In the genomic region with DNA sequence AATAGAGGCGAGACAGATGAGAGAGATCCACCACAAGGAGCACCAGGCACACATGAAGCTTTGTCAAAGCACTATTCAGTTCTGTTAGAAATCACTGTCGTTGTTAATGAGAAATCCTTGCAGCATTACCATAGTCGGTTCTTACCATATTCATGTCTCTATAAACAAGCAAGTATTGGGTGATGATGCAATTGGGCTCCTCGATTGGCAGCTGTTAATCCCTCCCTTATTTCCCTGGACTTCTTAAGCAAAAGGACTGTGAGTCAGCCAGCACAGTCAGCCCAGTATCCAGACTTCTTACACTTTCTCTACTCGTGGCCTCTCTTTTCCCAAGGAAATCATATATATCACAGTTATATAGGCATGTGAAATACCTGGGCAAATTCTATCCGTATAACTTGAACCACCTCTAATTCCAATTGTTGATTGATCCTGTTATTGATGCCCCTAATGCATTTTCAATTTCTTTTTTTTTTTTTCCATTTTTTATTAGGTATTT, we compare ENCODE assay signal across 25 mouse cellular contexts.
"Had no signal": no experiment of that assay in that cellular context is flagged by ENCODE, and none has a peak within 500 bp of the region (broad histone marks: within the 10 kb centered on the region; RNA-seq: fewer than 3 reads in every experiment).

No protein-coding gene starts in this region.

- H3K4me1 ChIP-seq: heart, embryonic 10.5 days; heart, embryonic 12.5 days; hindbrain, embryonic 13.5 days; hindbrain, embryonic 15.5 days; kidney, embryonic 15.5 days; limb, embryonic 10.5 days; limb, embryonic 12.5 days; liver, embryonic 12.5 days had no signal

- ATAC-seq: hindbrain, postnatal 0 days; intestine, embryonic 16.5 days; liver, embryonic 12.5 days had no signal

- H3K9me3 ChIP-seq: heart, embryonic 10.5 days; hindbrain, embryonic 13.5 days; hindbrain, embryonic 15.5 days; kidney, embryonic 15.5 days; limb, embryonic 10.5 days; limb, embryonic 12.5 days; liver, embryonic 12.5 days had no signal

- H3K27me3 ChIP-seq: heart, embryonic 12.5 days; hindbrain, embryonic 13.5 days; hindbrain, embryonic 15.5 days; kidney, embryonic 15.5 days; limb, embryonic 12.5 days; liver, embryonic 12.5 days had no signal

- H3K4me3 ChIP-seq: heart, embryonic 10.5 days; heart, embryonic 12.5 days; hindbrain, embryonic 13.5 days; hindbrain, embryonic 15.5 days; kidney, embryonic 15.5 days; layer of hippocampus, adult 2 months; left cerebral cortex, adult 2 months; limb, embryonic 10.5 days; limb, embryonic 12.5 days; liver, embryonic 12.5 days had no signal

- H3K36me3 ChIP-seq: heart, embryonic 10.5 days; heart, embryonic 12.5 days; hindbrain, embryonic 13.5 days; hindbrain, embryonic 15.5 days; kidney, embryonic 15.5 days; limb, embryonic 10.5 days; limb, embryonic 12.5 days; liver, embryonic 12.5 days had no signal

- H3K9ac ChIP-seq: heart, embryonic 12.5 days; hindbrain, embryonic 13.5 days; hindbrain, embryonic 15.5 days; kidney, embryonic 15.5 days; limb, embryonic 12.5 days; liver, embryonic 12.5 days; liver, embryonic 14.5 days had no signal

- H3K27ac ChIP-seq: heart, embryonic 10.5 days; hindbrain, embryonic 13.5 days; hindbrain, embryonic 15.5 days; hindbrain, postnatal 0 days; kidney, embryonic 15.5 days; kidney, postnatal 0 days; layer of hippocampus, adult 2 months; left cerebral cortex, adult 2 months; limb, embryonic 10.5 days; limb, embryonic 12.5 days; liver, embryonic 12.5 days; liver, embryonic 14.5 days had no signal

- H3K4me2 ChIP-seq: heart, embryonic 12.5 days; hindbrain, embryonic 13.5 days; hindbrain, embryonic 15.5 days; kidney, embryonic 15.5 days; limb, embryonic 12.5 days; liver, embryonic 12.5 days had no signal

- DNase-seq: gastrocnemius, postnatal 14 days; gastrocnemius, postnatal 36 days; heart, adult 18-20 months; heart, postnatal 10 days; heart, postnatal 36 days; kidney, adult 11 months; kidney, adult 2 months; kidney, adult 9 months; kidney, postnatal 14 days; kidney, postnatal 36 days; liver had no signal
